Mouse (Mus musculus): ENCODE measurements at regions not wholly inside any gene's neighbourhood (a gene's known extent, or its start where the extent isn't known, plus 50 kb on each side); places are given as distances from the start of the nearest gene placed in this dataset.
A peak's percentile ranks its signal among the peaks of the same experiment; 100 is the strongest.
"Not testable (repeated sequence)": the region's sequence is repeated elsewhere in the genome, so short reads cannot be mapped to it uniquely, and the experiment has no call there.

GRCm38 (mm10) chr8:7323067-7323675 lies 1337.9 kb downstream of the Efnb2 start:
- DNase-seq (ENCODE audit: low spot score): no peak

DNA sequence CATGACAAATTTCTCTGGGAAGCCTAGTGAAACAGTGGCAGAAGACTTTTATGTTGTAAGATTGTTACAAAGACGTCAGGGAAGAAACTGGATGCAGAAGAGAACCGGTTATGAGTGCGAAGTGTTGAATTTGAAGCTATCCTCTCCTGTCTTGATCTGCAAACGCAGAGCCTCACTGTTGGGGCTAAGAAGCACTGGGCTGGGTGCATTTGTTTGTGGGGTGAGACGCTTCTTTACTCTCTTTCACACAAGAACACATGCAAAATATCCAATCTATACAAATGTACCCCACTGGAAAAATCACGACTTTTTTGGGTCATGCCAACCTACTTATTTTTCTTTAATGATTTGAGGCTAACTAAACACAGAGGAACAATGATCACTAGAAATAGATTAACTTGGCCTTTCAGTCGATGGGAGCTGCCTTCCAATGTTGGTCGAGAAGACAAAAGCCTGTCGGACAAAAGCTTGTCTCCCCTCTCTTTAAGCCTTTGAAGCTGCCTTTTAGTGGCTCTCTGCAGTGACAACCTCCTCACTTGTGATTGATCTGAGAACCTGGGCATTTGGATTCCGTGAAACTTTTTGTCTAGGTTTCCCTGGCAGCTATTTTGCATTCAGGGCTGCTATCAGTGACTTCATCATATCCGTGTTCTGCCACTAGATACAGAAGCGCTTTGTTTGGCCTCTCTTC lies 1338.5 kb downstream of the Efnb2 start:
- no peak for DNase-seq (ENCODE audit: low spot score)

GRCm38 (mm10) chr8:7316806-7317355 lies 1344.2 kb downstream of the Efnb2 start:
- DNase-seq (ENCODE audit: low spot score): no peak

GRCm38 (mm10) chr8:7309239-7309638 lies 1351.8 kb downstream of the Efnb2 start:
- no peak for DNase-seq (ENCODE audit: low spot score)

DNA sequence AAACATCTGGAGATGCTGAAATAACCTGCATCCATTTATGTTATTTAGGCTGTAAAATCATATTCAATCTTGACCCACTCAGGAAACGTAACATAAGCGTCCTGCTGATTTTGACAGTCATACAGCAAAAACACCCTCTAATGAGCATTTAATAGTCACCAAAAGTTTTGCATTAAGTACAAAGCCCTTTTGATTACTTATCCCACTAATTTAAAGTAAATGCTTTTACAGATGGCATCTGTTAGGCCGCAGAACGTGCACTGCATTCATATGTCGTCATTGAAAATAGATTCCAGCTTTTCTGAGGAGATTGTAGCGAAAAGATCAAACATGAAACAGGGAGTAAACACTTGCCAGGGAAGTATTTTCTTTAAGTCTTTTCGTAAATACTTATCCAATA lies 1371.7 kb downstream of the Efnb2 start:
- DNase-seq (ENCODE audit: low spot score): no peak

DNA sequence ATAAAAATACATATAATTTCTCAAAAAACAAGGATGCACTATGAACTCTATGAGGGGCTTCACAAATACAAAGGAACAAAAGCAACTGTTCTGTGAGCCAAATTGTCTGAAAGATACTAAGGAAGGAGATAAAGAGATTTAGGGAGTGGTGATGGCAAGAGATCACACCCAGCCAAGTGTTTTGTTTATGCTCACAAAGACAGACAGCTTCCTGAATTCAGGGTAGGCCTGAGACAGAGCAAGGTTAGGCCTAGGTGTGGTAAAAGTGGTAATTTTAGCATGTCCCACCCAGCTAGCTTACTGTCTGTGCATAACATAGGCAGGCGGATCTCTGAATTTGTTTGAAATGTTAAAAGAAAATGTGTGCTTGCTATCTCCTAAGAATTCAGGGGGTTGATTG lies 1374.5 kb downstream of the Efnb2 start:
- no peak for DNase-seq (ENCODE audit: low spot score)

DNA sequence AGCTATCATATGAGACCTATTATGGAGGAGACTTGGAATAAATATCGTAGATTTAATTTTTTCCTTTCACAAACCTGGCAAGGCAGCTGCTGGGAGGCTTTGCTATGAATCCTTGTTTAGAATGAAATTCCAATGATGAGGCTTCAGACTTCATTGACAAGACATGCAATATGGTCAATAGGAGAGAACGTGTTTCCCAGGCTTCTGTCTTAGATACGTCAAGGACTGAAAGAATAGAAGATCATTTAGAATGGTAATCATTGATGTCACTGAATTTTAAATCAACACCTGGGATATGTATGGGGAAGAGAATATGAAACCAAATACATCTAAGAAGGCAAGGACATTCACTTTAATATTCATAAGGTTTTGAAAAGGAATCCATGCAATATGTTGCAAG lies 1393.6 kb downstream of the Efnb2 start:
- DNase-seq (ENCODE audit: low spot score): no peak

DNA sequence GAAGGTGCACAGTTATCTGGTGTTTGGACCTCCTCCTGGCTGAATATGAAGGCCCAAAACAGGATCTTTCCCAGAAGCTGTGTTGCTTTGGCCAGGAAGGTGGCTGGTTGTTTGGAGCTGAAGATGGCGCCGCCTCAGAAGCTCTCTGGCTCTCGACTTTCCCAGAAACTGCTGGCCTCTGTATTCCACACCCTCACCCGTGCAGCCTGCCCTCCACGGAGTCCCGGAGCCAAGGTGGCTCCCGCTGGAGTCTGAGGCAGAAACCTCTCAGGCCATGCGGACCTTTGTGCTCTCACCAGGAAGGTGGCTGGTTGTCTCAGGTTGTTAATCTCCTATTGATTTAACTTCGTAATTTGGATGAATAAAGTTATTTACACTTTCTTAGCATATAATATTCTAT lies 1406.7 kb downstream of the Efnb2 start:
- not testable (repeated sequence) for DNase-seq (ENCODE audit: low spot score)

GRCm38 (mm10) chr8:7240321-7240720 lies 1420.7 kb downstream of the Efnb2 start:
- no peak for DNase-seq (ENCODE audit: low spot score)

DNA sequence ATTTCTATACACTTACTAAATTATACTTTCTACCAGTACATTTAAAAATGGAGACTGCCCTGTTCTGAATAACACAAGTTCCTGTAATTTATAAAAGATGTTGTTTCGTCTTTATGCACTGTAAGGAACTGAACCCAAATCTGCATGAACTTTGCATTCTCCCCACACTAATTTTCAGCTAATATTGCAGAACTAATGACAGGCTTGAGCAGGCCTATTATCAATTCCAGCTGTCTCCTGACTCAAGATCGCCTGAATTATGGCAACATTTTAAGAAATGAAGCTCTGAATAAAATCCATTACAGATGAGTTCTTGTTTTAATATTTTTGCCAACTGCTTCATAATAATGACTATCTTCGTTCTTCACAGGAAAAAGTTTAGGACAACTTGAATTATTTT lies 1427.0 kb downstream of the Efnb2 start:
- DNase-seq (ENCODE audit: low spot score): no peak

DNA sequence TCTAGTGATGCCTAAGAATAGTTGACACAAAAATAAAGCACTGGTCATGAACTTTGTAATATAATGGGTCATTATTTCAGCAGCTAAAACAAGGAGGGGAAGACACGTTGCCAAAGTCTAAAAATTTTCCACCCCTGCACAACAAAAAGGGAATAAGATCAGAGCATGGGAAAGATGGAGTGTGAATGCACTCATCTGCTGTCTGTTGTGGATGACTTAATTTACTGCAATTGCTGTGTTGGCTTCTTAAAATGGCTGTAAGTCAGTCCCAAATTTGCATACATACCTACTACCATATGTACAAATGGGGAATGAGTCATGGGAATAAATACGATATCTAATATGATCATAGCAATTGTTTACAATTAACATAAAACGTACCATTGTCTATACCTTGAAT lies 1441.7 kb downstream of the Efnb2 start:
- no peak for DNase-seq (ENCODE audit: low spot score)

- no peak for DNase-seq (ENCODE audit: low spot score)
These were observed 1453.9 kb downstream of the Efnb2 start for GRCm38 (mm10) chr8:7207178-7207577.

DNA sequence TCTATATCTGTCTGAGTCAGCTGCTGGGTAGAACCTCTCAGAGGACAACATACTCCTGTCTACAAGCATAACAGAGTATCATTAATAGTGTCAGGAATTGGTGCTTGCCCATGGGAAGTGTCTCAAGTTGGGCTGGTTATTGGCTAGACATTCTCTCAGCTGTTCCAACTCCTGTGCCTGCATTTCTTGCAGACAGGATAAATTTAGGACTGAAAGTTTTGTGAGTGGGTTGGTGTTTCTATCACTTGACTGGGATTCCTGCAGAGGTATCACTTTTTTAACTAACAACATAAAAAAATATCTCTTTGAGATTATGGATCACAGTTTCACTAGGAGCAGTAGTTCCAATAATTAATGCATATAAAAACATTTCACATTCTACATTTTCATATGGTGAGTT lies 1454.4 kb downstream of the Efnb2 start:
- DNase-seq (ENCODE audit: low spot score): no peak

- DNase-seq (ENCODE audit: low spot score): no peak
These were observed 1456.0 kb downstream of the Efnb2 start for GRCm38 (mm10) chr8:7205086-7205485.

- peak; percentile 29 for DNase-seq (ENCODE audit: low spot score)
These were observed 1470.3 kb downstream of the Efnb2 start for GRCm38 (mm10) chr8:7190726-7191125.

- no peak for DNase-seq (ENCODE audit: low spot score)
These were observed 1497.7 kb downstream of the Efnb2 start for GRCm38 (mm10) chr8:7163361-7163760.

DNA sequence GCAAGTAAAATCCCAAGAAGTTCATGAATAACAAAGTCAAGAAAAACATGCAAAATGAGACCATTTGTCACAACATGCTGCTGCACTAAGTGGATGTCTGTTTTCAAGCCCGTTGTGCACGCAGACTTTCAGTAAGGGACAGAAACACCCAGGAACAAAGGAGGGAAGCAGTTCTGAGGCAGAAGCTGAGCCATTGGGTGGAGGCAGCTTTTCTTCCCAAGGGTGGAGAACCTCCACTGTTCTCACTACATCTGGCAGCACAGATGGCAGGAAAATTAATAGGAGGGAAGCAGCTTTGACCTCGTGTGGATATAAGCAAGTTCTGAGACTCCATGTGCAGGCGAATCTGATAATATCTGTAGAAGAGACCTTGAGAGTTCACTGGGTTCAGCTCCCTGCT lies 1529.3 kb downstream of the Efnb2 start:
- DNase-seq (ENCODE audit: low spot score): no peak

DNA sequence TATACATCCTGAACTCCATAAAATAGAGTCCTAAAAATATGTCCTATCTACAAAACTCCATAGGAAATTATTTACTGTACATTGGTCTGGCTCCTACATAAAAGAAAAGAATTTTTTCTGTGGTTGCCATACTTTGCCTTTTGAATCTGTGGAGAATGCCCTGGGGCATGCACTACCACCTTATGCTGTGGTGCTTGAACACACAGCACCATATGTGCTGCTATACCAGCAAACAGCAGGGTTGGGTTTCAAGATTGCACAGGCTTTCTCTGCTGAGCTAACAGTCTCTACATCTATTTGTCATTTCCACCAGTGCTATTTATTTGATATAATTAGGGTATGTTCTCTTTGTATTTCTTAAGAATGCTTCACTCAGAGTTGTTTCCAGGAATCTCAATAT lies 1552.2 kb downstream of the Efnb2 start:
- no peak for DNase-seq (ENCODE audit: low spot score)

DNA sequence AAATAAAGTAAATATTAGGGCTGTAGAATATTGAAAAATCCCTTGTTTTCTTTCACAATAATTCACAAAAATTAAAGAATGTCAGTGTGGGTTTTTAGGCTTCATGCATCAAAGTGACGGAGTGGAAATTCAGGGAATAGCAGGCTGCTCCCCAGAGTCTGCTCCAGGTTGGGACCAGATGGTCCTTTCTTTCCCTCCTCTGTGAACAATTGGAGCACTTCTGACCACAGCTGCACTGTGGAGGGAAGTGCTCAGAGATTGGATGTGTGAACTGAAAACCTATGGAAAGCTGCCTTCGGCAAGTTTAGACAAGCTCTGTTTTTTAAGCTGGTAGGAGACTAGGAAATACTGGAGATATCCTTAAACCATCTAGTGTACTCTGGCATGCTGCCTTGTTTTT lies 1563.5 kb downstream of the Efnb2 start:
- no peak for DNase-seq (ENCODE audit: low spot score)

GRCm38 (mm10) chr8:7092831-7093230 lies 1568.2 kb downstream of the Efnb2 start:
- DNase-seq (ENCODE audit: low spot score): no peak

- DNase-seq (ENCODE audit: low spot score): no peak
These were observed 1572.9 kb downstream of the Efnb2 start for GRCm38 (mm10) chr8:7088123-7088522.

DNA sequence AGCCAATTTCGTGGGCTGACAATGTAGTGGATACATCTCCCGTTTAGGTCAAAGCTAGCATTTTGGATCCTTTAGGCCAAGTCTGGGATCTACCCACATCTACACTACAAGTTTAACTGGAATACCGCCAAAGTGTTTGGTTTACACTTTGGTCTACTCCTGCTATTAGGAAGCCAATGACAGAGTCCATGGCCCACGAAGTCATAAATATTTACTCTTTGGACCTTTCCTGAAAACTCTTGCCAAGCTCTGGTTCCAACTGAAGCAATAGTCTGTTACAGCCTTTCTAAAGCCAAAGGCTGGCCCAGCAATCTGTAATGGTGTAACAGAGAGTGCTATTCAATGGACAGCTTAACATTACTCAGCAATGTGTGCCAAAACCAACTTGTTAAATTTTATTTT lies 1600.8 kb downstream of the Efnb2 start:
- no peak for DNase-seq (ENCODE audit: low spot score)

DNA sequence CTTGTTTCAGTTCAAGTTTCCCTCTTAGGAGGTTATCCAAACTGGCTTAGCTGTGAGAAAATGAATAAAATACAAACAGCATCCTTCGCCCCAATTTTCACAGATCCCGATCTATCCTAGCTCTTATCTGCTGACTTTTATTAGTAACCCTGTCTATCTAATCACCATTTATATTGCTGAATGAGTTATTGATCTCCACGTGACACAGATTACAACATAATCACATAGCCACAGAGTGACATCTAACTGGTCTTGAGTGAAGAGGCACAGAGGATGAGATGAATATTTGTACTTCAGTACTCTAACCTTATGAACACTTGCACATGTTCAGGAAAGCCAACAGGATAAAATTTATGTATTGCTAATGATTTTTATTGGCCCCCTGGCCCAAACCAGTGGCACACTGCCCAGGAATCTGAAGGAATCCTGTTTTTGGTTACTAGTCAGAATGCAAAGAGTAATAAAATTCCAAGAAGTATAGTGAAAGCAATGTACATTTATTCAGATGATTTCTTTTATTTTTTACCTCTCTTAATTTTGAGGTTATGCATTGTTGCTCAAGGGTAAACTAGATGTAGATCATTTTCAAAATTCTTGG lies 1634.7 kb downstream of the Efnb2 start:
- DNase-seq (ENCODE audit: low spot score): no peak

All from layer of hippocampus, adult 9-10 months (tissue).